Mouse (Mus musculus): ENCODE measurements around the gene Mctp2. TPM values are rescaled to one million over a fixed set of nuclear protein-coding genes. Genes with fewer than 3 reads are reported as not detected.

Mctp2 gene
- polyA plus RNA-seq (2014; fragmentation: Nextera tagmentation; extraction: Ambion mirVana) = 0.19 and 0.42 TPM in 2 replicates

DNA sequence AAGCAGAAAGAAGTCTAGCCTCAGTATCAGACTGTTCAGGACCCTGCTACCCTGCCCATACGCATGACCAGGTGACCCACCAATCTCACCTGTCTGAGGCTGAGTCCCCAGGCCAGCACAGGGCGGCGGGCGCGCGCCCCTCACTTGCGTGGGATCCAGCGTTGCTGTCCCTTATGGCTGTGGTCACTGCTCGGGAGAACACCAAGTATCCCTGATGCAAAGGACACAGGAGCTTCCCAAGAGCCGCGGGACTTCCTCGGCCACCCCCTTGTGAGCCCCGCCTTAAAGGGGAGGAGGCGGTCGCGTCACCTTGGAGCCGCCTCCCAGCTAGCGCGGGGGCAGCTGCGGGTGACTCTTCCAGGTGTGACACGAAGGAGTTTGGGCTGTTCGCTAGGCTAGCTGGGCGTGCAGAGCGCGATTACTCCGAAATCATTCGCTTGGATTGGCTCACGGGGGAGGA is at the start of gene Mctp2:
Mctp2 (minus strand) TSS at position 227 of the 460 bp plus-strand sequence.
- under 1% methylated on average over 28 of the region's 28 CpGs for WGBS
- 0 out of 2 replicates have a peak, but pooled peaks cover 4% of the 10 kb centered on the region for H3K27me3 ChIP-seq (ENCODE audit: control insufficient read depth, insufficient read depth, low read length)
- peak; percentile 61 for DNase-seq (ENCODE audit: low spot score)
- no peak within 1 kb of the TSS for H3K27ac ChIP-seq (ENCODE audit: low read depth, low read length)
- peak within 1 kb of the TSS; percentile 39 for H3K4me3 ChIP-seq (ENCODE audit: low read depth, low read length)
- no peaks in the 10 kb centered on the region for H3K9me3 ChIP-seq (ENCODE audit: control insufficient read depth, low read length)
- no peak within 1 kb of the TSS for H3K9ac ChIP-seq (ENCODE audit: low read length)
- ATAC-seq (ENCODE audit: insufficient read depth, low FRiP score, low TSS enrichment) = no peak
- no peaks in the 10 kb centered on the region for H3K4me1 ChIP-seq (ENCODE audit: control insufficient read depth, insufficient read depth, low read length)
- no peaks in the 10 kb centered on the region for H3K36me3 ChIP-seq (ENCODE audit: control insufficient read depth, insufficient read depth, low read length)
- peak within 1 kb of the TSS; percentile 84 for H3K4me2 ChIP-seq (ENCODE audit: low read depth)

DNA sequence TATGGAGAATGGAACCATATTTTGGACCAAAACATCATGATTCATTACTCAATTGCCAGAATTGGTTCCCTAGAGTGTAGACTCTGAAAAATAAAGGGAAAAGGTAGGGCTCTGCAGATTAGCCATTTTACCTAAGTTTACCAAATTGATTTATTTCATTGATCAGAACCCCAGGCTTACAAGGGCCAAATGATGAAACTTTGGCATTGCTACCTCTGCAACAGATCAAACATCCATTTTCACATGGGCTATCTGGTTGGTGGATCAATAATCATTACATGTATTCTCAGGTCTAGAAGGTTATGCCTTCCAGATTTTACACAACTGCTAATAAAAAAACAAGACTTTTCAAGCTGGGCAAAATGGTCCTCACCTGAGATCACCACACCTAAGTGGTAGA is 39.5 kb upstream of the Mctp2 start:
- Histone ChIP-seq H3K4me1 (ENCODE audit: control insufficient read depth, insufficient read depth, low read length) (no peaks in the 10 kb centered on the region), H3K27ac (ENCODE audit: low read depth, low read length) (no peak overlapping the region), H3K9me3 (ENCODE audit: control insufficient read depth, low read length) (no peaks in the 10 kb centered on the region), H3K36me3 (ENCODE audit: control insufficient read depth, insufficient read depth, low read length) (no peaks in the 10 kb centered on the region), H3K27me3 (ENCODE audit: control insufficient read depth, insufficient read depth, low read length) (no peaks in the 10 kb centered on the region), H3K4me2 (ENCODE audit: low read depth) (no peak overlapping the region), H3K4me3 (ENCODE audit: low read depth, low read length) (no peak overlapping the region), H3K9ac (ENCODE audit: low read length) (no peak overlapping the region)
- ATAC-seq (ENCODE audit: insufficient read depth, low FRiP score, low TSS enrichment) (no peak), DNase-seq (ENCODE audit: low spot score) (no peak)

DNA sequence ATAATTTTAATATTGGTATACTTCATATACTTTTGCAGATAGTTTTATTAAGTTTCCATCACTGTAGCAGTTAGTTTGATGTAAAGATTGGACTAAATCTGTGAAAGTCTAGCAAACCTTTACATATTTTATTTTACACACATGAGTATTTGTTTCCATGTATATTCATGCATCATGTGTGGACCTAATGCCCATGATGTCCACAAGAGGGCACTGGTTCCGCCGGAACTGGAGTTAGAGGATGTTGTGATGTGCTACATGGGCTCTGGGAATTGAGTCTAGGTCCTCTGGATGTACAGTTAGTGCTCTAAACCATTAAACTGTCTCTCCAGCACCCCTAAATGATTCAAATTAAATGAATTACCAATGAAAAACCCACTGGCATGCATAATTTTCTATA is 37.3 kb upstream of the Mctp2 start:
- ATAC-seq (ENCODE audit: insufficient read depth, low FRiP score, low TSS enrichment) = no peak
- 78% methylated on average over 2 of the region's 2 CpGs for WGBS

DNA sequence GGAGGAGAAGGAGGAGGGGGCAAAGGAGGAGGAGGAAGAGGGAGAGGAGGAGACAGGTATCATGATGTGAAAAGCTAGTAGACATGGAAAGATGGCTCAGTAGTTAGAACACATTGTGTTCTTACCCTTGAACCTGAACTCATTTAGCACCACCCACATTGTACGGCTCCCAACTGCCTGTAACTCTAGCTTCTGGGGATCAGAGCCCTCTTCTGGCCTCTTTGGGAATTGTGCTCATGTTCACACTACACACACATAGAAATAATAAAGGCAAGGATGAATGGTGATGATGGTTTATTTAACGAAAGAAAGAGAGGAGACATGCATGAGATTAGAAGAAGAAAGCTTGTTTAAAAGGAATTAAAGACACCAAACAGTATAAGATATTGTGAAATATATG is 36.4 kb upstream of the Mctp2 start:
- H3K4me2 ChIP-seq (ENCODE audit: low read depth) = no peak overlapping the region
- no peaks in the 10 kb centered on the region for H3K27me3 ChIP-seq (ENCODE audit: control insufficient read depth, insufficient read depth, low read length)
- no peaks in the 10 kb centered on the region for H3K9me3 ChIP-seq (ENCODE audit: control insufficient read depth, low read length)
- H3K9ac ChIP-seq (ENCODE audit: low read length) = no peak overlapping the region
- H3K4me1 ChIP-seq (ENCODE audit: control insufficient read depth, insufficient read depth, low read length) = no peaks in the 10 kb centered on the region
- no peak overlapping the region for H3K27ac ChIP-seq (ENCODE audit: low read depth, low read length)
- no peak overlapping the region for H3K4me3 ChIP-seq (ENCODE audit: low read depth, low read length)
- 71% methylated on average over 2 of the region's 2 CpGs for WGBS
- no peak for ATAC-seq (ENCODE audit: insufficient read depth, low FRiP score, low TSS enrichment)
- no peak for DNase-seq (ENCODE audit: low spot score)
- H3K36me3 ChIP-seq (ENCODE audit: control insufficient read depth, insufficient read depth, low read length) = no peaks in the 10 kb centered on the region

More for the DNA sequence above, 37.3 kb upstream of the Mctp2 start:
- Histone ChIP-seq H3K4me2 (ENCODE audit: low read depth) (no peak overlapping the region), H3K27me3 (ENCODE audit: control insufficient read depth, insufficient read depth, low read length) (no peaks in the 10 kb centered on the region), H3K4me3 (ENCODE audit: low read depth, low read length) (no peak overlapping the region), H3K9me3 (ENCODE audit: control insufficient read depth, low read length) (no peaks in the 10 kb centered on the region), H3K27ac (ENCODE audit: low read depth, low read length) (no peak overlapping the region), H3K4me1 (ENCODE audit: control insufficient read depth, insufficient read depth, low read length) (no peaks in the 10 kb centered on the region), H3K9ac (ENCODE audit: low read length) (no peak overlapping the region), H3K36me3 (ENCODE audit: control insufficient read depth, insufficient read depth, low read length) (no peaks in the 10 kb centered on the region)
- DNase-seq (ENCODE audit: low spot score) = no peak

DNA sequence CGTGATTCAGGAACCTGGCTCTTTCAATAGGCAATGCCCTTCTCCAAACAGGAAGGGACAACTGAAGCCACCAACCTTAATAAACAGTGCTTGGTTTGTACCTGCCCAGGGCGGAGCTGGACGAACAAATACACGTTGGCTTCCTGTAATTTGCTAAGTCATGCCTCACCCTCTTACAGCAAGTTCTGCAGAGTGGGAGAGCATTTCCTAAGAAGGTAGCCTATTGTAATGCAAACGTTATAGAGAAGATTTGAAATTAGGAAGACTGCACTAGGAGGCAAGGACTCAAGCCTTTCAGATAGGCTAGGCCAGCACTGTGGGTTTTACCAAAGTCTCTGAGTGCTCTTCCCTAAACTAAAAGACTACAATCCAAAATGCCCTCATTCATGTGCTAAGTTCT is 19.6 kb upstream of the Mctp2 start:
- 80% methylated on average over 5 of the region's 5 CpGs for WGBS
- DNase-seq (ENCODE audit: low spot score) = no peak
- no peak for ATAC-seq (ENCODE audit: insufficient read depth, low FRiP score, low TSS enrichment)
- H3K9ac ChIP-seq (ENCODE audit: low read length) = no peak overlapping the region
- H3K4me3 ChIP-seq (ENCODE audit: low read depth, low read length) = no peak overlapping the region
- no peaks in the 10 kb centered on the region for H3K36me3 ChIP-seq (ENCODE audit: control insufficient read depth, insufficient read depth, low read length)
- H3K4me2 ChIP-seq (ENCODE audit: low read depth) = no peak overlapping the region
- no peaks in the 10 kb centered on the region for H3K4me1 ChIP-seq (ENCODE audit: control insufficient read depth, insufficient read depth, low read length)
- no peak overlapping the region for H3K27ac ChIP-seq (ENCODE audit: low read depth, low read length)
- H3K9me3 ChIP-seq (ENCODE audit: control insufficient read depth, low read length) = no peaks in the 10 kb centered on the region
- no peaks in the 10 kb centered on the region for H3K27me3 ChIP-seq (ENCODE audit: control insufficient read depth, insufficient read depth, low read length)

DNA sequence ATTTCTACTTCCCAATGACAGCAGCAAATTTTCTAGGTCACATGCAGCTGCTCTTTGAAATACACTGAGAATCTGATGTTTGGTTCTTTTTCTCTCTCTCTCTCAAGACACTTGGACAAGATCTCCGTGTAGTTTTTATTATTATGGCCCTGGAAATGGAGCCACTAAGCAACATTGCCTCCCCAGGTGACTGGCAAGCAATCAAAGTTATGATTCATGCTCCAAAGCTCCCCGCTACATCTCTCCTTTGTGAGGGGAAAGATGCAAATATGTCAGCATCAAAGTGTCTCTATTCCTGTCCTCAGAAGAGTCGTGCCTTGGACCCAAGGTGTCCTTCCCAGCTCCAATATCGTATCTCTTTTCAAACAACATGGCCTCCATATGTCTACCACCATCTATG is 14.5 kb upstream of the Mctp2 start:
- no peak for ATAC-seq (ENCODE audit: insufficient read depth, low FRiP score, low TSS enrichment)
- Histone ChIP-seq H3K27ac (ENCODE audit: low read depth, low read length) (no peak overlapping the region), H3K27me3 (ENCODE audit: control insufficient read depth, insufficient read depth, low read length) (no peaks in the 10 kb centered on the region), H3K36me3 (ENCODE audit: control insufficient read depth, insufficient read depth, low read length) (no peaks in the 10 kb centered on the region), H3K9me3 (ENCODE audit: control insufficient read depth, low read length) (no peaks in the 10 kb centered on the region), H3K9ac (ENCODE audit: low read length) (no peak overlapping the region), H3K4me3 (ENCODE audit: low read depth, low read length) (no peak overlapping the region), H3K4me1 (ENCODE audit: control insufficient read depth, insufficient read depth, low read length) (no peaks in the 10 kb centered on the region), H3K4me2 (ENCODE audit: low read depth) (no peak overlapping the region)
- WGBS = 82% methylated on average over 4 of the region's 4 CpGs
- no peak for DNase-seq (ENCODE audit: low spot score)

DNA sequence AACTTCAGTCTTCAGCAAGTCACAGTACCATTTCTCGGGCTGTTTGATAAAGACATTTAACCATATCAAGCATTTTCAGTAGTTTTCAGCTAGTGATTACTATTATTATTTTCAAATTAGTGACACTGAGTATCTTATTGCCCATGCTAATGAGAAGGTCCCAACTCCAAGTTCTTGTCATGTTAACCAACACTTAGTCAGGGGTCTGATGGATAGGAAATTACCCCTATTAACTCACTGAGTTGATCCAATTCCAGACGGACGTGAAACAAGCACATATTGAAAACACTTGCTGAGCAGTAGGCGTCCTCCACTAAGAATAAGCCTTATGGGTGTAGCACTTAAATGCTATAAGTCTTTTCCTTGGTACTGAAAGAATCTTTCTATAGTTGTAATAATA is 14.0 kb upstream of the Mctp2 start:
- DNase-seq (ENCODE audit: low spot score) (no peak), ATAC-seq (ENCODE audit: insufficient read depth, low FRiP score, low TSS enrichment) (no peak)
- Histone ChIP-seq H3K9ac (ENCODE audit: low read length) (no peak overlapping the region), H3K4me3 (ENCODE audit: low read depth, low read length) (no peak overlapping the region), H3K4me1 (ENCODE audit: control insufficient read depth, insufficient read depth, low read length) (no peaks in the 10 kb centered on the region), H3K27ac (ENCODE audit: low read depth, low read length) (no peak overlapping the region), H3K27me3 (ENCODE audit: control insufficient read depth, insufficient read depth, low read length) (no peaks in the 10 kb centered on the region), H3K4me2 (ENCODE audit: low read depth) (no peak overlapping the region), H3K36me3 (ENCODE audit: control insufficient read depth, insufficient read depth, low read length) (no peaks in the 10 kb centered on the region), H3K9me3 (ENCODE audit: control insufficient read depth, low read length) (no peaks in the 10 kb centered on the region)
- WGBS = 82% methylated on average over 4 of the region's 4 CpGs

DNA sequence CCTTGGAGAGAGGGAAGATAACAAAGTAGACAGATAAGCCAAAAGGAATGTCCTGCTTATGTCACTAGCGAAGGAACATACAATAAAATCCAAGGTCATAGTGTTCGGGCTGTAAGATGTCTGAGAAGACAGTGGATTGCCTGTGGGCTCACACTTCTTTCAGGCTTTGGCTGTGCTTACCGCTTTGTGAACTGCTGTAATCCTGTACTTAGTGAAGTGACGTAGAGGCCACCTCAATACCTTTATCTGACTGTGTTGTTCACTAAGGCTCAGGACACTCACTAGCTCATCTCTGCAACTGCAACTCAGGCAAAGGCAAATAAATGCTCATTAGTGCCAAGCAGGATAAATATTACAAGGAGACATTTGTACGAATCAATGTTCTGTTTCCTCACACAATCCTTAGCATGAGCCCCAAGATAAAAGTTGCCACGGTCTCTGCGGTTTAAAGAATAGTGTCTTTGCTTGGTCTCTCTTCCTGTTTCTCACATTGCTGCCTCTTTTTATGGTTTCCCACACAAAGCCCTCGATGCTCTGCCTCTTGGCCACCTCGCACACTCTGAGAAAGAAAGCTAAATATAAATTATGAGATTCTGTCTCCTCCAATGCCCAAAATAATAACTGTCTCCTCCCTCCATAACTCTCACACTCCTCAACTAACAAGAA is 8.1 kb upstream of the Mctp2 start:
- Histone ChIP-seq H3K9me3 (ENCODE audit: control insufficient read depth, low read length) (no peaks in the 10 kb centered on the region), H3K36me3 (ENCODE audit: control insufficient read depth, insufficient read depth, low read length) (no peaks in the 10 kb centered on the region), H3K9ac (ENCODE audit: low read length) (no peak overlapping the region), H3K4me1 (ENCODE audit: control insufficient read depth, insufficient read depth, low read length) (no peaks in the 10 kb centered on the region), H3K27me3 (ENCODE audit: control insufficient read depth, insufficient read depth, low read length) (no peaks in the 10 kb centered on the region), H3K4me2 (ENCODE audit: low read depth) (no peak overlapping the region), H3K4me3 (ENCODE audit: low read depth, low read length) (no peak overlapping the region), H3K27ac (ENCODE audit: low read depth, low read length) (no peak overlapping the region)
- ATAC-seq (ENCODE audit: insufficient read depth, low FRiP score, low TSS enrichment) (no peak), DNase-seq (ENCODE audit: low spot score) (no peak)
- WGBS = 85% methylated on average over 9 of the region's 9 CpGs

DNA sequence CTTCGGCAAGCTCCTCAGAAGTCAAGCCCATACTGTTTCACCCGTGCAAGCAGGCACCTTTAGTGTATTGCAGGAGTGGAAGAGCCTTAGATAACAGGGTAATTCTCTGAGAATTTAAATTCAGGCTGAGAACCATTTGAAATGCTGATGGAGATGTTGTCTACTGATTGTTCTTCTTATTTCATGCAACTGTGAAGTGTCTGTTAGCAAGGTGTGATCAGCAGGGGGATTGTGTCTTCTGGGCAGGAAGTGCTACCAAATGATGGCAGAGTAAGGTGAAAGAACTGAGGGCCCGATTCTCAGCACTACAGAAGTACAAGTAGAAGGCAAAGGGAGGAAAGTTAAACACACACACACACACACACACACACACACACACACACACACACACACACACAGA is 7.5 kb upstream of the Mctp2 start:
- 63% methylated on average over 3 of the region's 3 CpGs for WGBS
- H3K4me3 ChIP-seq (ENCODE audit: low read depth, low read length) = no peak overlapping the region
- no peaks in the 10 kb centered on the region for H3K4me1 ChIP-seq (ENCODE audit: control insufficient read depth, insufficient read depth, low read length)
- DNase-seq (ENCODE audit: low spot score) (no peak), ATAC-seq (ENCODE audit: insufficient read depth, low FRiP score, low TSS enrichment) (no peak)
- no peak overlapping the region for H3K9ac ChIP-seq (ENCODE audit: low read length)
- H3K9me3 ChIP-seq (ENCODE audit: control insufficient read depth, low read length) = no peaks in the 10 kb centered on the region
- no peaks in the 10 kb centered on the region for H3K27me3 ChIP-seq (ENCODE audit: control insufficient read depth, insufficient read depth, low read length)
- H3K4me2 ChIP-seq (ENCODE audit: low read depth) = no peak overlapping the region
- H3K27ac ChIP-seq (ENCODE audit: low read depth, low read length) = no peak overlapping the region
- H3K36me3 ChIP-seq (ENCODE audit: control insufficient read depth, insufficient read depth, low read length) = no peaks in the 10 kb centered on the region

Measured in neural tube, embryonic 11.5 days (tissue).